Mouse (Mus musculus) myocyte (in vitro differentiated cells): ENCODE measurements around the gene Gm20388. TPM values are rescaled to one million over a fixed set of nuclear protein-coding genes. Genes with fewer than 3 reads are reported as not detected.
A peak's percentile ranks its signal among the peaks of the same experiment; 100 is the strongest.

Experiments used
- H3K27me3 ChIP-seq: one replicate; pipeline ENCODE4 v1.6.1; 2011; ENCODE audit not compliant: control insufficient read depth, insufficient read depth, insufficient read length
- H3K36me3 ChIP-seq: one replicate; pipeline ENCODE4 v1.6.1; 2011; ENCODE audit not compliant: control insufficient read depth, insufficient read depth
- H3K4me2 ChIP-seq: one replicate; pipeline ENCODE4 v1.6.1; 2011; ENCODE audit warnings: low read depth, control low read depth
- H3K4me3 ChIP-seq: one replicate; pipeline ENCODE4 v1.5.1; 2011; ENCODE audit warnings: mild to moderate bottlenecking, control low read depth, moderate library complexity
- H3K79me2 ChIP-seq: one replicate; pipeline ENCODE4 v1.6.1; 2011; ENCODE audit not compliant: control insufficient read depth, insufficient read depth
- H3ac ChIP-seq: one replicate; pipeline ENCODE4 v1.6.1; 2011; ENCODE audit not compliant: control insufficient read depth, insufficient read length
- CEBPB ChIP-seq: IDR thresholded peaks from 2 replicates; pipeline ENCODE4 v1.6.1; 2011; ENCODE audit warnings: mild to moderate bottlenecking, moderate library complexity; ENCODE audit not compliant: poor library complexity, insufficient read depth, severe bottlenecking
- E2F4 ChIP-seq: IDR thresholded peaks from one replicate; pipeline ENCODE4 v1.6.1; 2011; ENCODE audit warnings: mild to moderate bottlenecking, control low read depth, moderate library complexity; ENCODE audit not compliant: insufficient read depth
- MAX ChIP-seq: IDR thresholded peaks from one replicate; pipeline ENCODE4 v1.6.1; 2011; ENCODE audit warnings: low read depth, mild to moderate bottlenecking, control low read depth
- MYOD1 ChIP-seq, 3 experiments: IDR thresholded peaks; one replicate each; pipeline ENCODE4 v1.6.1; 2011; ENCODE audit warnings: control low read depth in 2 of 3, low read depth in 2 of 3, mild to moderate bottlenecking in 2 of 3, moderate library complexity in 1 of 3; ENCODE audit not compliant: insufficient read length in 2 of 3, control insufficient read depth in 1 of 3
- MYOG ChIP-seq, 3 experiments: IDR thresholded peaks; one replicate each; pipeline ENCODE4 v1.6.1; 2011; ENCODE audit warnings: control low read depth in 2 of 3, low read depth in 2 of 3, mild to moderate bottlenecking in 2 of 3; ENCODE audit not compliant: insufficient read length in 2 of 3, control insufficient read depth in 1 of 3, insufficient read depth in 1 of 3
- POLR2A ChIP-seq: IDR thresholded peaks from one replicate; pipeline ENCODE4 v1.6.1; 2011; ENCODE audit warnings: low read depth, mild to moderate bottlenecking, control low read depth, moderate library complexity; ENCODE audit not compliant: insufficient read length
- POLR2AphosphoS2 ChIP-seq: IDR thresholded peaks from one replicate; pipeline ENCODE4 v1.6.1; 2011; ENCODE audit warnings: low read depth, control low read depth; ENCODE audit not compliant: insufficient read length
- REST ChIP-seq: IDR thresholded peaks from one replicate; pipeline ENCODE4 v1.6.1; 2011; ENCODE audit warnings: mild to moderate bottlenecking, control low read depth, moderate library complexity; ENCODE audit not compliant: insufficient read depth, insufficient read length
- SRF ChIP-seq: IDR thresholded peaks from one replicate; pipeline ENCODE4 v1.6.1; 2011; ENCODE audit warnings: low read depth; ENCODE audit not compliant: control insufficient read depth, insufficient read length
- TCF12 ChIP-seq: IDR thresholded peaks from one replicate; pipeline ENCODE4 v1.6.1; 2011; ENCODE audit warnings: mild to moderate bottlenecking, control low read depth; ENCODE audit not compliant: poor library complexity, insufficient read depth, severe bottlenecking
- TCF3 ChIP-seq: IDR thresholded peaks from one replicate; pipeline ENCODE4 v1.6.1; 2011; ENCODE audit warnings: low read depth, control low read depth; ENCODE audit not compliant: insufficient read length
- USF1 ChIP-seq: IDR thresholded peaks from one replicate; pipeline ENCODE4 v1.6.1; 2011; ENCODE audit warnings: low read depth, mild to moderate bottlenecking, control low read depth, moderate library complexity
- polyA plus RNA-seq: library from polyadenylated mRNA; unstranded; fragments of >200 nt; fragmentation: generic; extraction: Trizol; gene quantifications from one replicate; pipeline ENCODE4 v1.2.1, GENCODE M21; 2012; ENCODE audit warnings: missing spikeins

Gene Gm20388
- polyA plus RNA-seq, 1 experiment, result 15.3 TPM

GRCm38 (mm10) chr8:121769621-121770020 lies 1859.0 kb downstream of the Gm20388 start:
- Histone ChIP-seq H3K4me3 (no peak overlapping the region), H3K79me2 (no peaks in the 10 kb centered on the region), H3K4me2 (no peak overlapping the region), H3ac (no peak overlapping the region), H3K36me3 (no peaks in the 10 kb centered on the region), H3K27me3 (peaks cover 77% of the 10 kb centered on the region)
- TF ChIP-seq MYOD1 (IDR thresholded peaks at IDR 0.05; ENCODE audit: control insufficient read depth in 1 of 3, insufficient read length in 2 of 3, low read depth in 2 of 3) (no peak), TCF12 (no peak), MYOG (IDR thresholded peaks at IDR 0.05; ENCODE audit: control insufficient read depth in 1 of 3, insufficient read depth in 1 of 3, insufficient read length in 2 of 3, low read depth in 2 of 3) (no peak), CEBPB (no peak), USF1 (no peak), POLR2AphosphoS2 (no peak), SRF (no peak), REST (no peak), MAX (no peak), E2F4 (no peak), POLR2A (no peak)

DNA sequence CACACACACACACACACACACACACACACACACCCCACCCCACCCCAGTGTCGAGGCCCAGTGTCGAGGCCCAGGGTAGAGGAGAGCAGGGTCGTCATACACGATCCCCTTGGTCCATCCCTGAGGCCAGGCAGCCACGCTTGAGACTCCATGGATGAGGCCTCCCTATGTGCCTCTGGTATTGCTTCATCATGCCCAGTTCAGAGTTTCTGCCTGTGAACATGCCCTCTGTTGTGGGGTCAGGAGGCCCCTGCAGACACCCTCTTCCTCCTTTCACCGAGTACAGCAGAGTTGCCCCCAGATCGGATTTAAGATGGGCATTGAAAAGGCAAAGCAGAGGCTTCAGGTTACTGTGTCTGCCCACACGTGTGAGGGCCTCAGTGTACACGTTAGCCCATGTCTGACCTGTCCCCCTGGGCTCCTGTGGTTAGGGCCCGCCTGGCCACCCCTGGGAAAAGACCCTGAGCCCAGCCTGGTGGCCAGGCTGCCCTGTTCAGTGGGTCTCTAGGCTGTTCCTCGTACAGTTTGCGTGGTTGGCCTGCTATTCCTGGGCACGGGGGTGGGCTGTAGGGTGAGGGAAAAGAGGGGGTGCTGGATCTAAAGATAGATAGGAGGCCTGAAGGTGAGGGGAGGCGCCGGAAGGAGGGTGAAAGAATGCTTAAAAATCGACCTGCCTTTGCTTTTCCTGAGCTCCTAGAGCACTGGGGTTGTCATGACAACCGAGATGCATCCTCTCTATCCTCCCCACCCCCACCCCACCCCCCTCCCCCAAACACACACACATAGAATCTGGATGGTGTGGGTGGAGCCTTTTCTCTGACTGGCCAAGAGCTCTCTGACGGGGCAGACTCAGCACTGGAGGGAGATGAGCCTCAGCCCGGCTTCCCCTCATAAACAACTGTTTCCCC lies 1860.5 kb downstream of the Gm20388 start:
- peaks cover 78% of the 10 kb centered on the region for H3K27me3 ChIP-seq
- H3K36me3 ChIP-seq, result no peaks in the 10 kb centered on the region
- TF ChIP-seq SRF (no peak), TCF12 (no peak), TCF3 (no peak), CEBPB (no peak), MAX (no peak), POLR2A (no peak)

DNA sequence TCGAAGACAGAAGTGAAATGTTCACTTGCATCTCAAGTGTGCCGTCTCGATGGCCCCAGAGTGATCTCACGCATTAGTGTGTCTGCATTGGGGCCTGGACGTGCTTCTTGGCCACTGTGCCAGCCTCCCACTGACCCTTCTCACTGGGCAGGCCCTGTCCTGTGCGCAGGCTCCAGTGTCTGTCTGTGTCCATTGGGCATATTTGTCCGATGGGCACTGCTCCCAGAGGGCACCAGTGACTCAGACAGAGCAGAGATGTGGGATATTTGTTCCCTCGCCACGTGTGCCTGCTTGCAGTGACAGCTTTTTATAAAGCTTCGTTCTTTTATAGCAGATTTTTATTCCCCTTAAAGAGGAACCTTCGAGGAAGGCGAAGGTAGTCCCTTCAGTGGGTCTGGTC lies 1863.2 kb downstream of the Gm20388 start:
- no peak overlapping the region for H3ac ChIP-seq
- no peak overlapping the region for H3K4me3 ChIP-seq
- H3K36me3 ChIP-seq, result no peaks in the 10 kb centered on the region
- H3K4me2 ChIP-seq, result no peak overlapping the region
- H3K79me2 ChIP-seq, result no peaks in the 10 kb centered on the region
- peaks cover 75% of the 10 kb centered on the region for H3K27me3 ChIP-seq
- no peak for TF ChIP-seq TCF12
- TF ChIP-seq USF1, result no peak

More for the DNA sequence above, 1860.5 kb downstream of the Gm20388 start:
- Histone ChIP-seq H3K4me2 (no peak overlapping the region), H3K4me3 (no peak overlapping the region), H3ac (no peak overlapping the region), H3K79me2 (no peaks in the 10 kb centered on the region)

GRCm38 (mm10) chr8:121782493-121782892 lies 1871.9 kb downstream of the Gm20388 start:
- H3K27me3 ChIP-seq, result peaks cover 62% of the 10 kb centered on the region
- TF ChIP-seq USF1 (no peak), CEBPB (no peak), MYOD1 (IDR thresholded peaks at IDR 0.05; ENCODE audit: control insufficient read depth in 1 of 3, insufficient read length in 2 of 3, low read depth in 2 of 3) (no peak), TCF3 (no peak), SRF (no peak), MAX (no peak), POLR2A (no peak), MYOG (IDR thresholded peaks at IDR 0.05; ENCODE audit: control insufficient read depth in 1 of 3, insufficient read depth in 1 of 3, insufficient read length in 2 of 3, low read depth in 2 of 3) (no peak), REST (no peak), POLR2AphosphoS2 (no peak), TCF12 (no peak), E2F4 (no peak)
- H3K79me2 ChIP-seq, result no peaks in the 10 kb centered on the region
- H3K36me3 ChIP-seq, result no peaks in the 10 kb centered on the region
- no peak overlapping the region for H3K4me3 ChIP-seq
- no peak overlapping the region for H3K4me2 ChIP-seq
- no peak overlapping the region for H3ac ChIP-seq

DNA sequence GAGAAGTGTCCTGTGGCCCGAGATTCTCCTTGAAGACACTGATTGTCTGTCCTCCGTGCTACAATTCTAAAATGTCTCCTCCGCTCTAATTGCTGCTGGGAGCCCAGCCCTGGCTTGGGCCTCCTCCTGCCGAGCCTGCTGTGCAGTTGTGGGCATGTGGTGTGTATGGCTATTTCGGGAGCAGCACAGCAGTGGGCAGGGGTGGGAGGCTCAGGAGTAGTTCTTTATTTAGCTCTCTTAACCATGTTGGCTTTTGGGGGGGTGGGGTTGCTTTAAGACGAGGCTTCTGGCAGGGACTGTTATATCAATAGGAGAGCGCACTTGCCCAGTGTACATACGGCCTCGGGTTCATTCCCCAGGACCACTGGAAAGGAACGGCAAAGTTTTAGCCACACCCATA lies 1875.9 kb downstream of the Gm20388 start:
- no peak for TF ChIP-seq USF1
- TF ChIP-seq MYOG (IDR thresholded peaks at IDR 0.05; ENCODE audit: control insufficient read depth in 1 of 3, insufficient read depth in 1 of 3, insufficient read length in 2 of 3, low read depth in 2 of 3), result peak in 1 of 3 experiments; percentile 54
- TF ChIP-seq MYOD1 (IDR thresholded peaks at IDR 0.05; ENCODE audit: control insufficient read depth in 1 of 3, insufficient read length in 2 of 3, low read depth in 2 of 3), result peak in 1 of 3 experiments; percentile 29
- peak overlapping the region; percentile 20 for H3K4me2 ChIP-seq
- H3K79me2 ChIP-seq, result no peaks in the 10 kb centered on the region
- H3K36me3 ChIP-seq, result no peaks in the 10 kb centered on the region
- H3ac ChIP-seq, result no peak overlapping the region
- peaks cover 45% of the 10 kb centered on the region for H3K27me3 ChIP-seq
- no peak overlapping the region for H3K4me3 ChIP-seq
